Mouse (Mus musculus): Measurements from ENCODE around the gene Fgr.

DNA sequence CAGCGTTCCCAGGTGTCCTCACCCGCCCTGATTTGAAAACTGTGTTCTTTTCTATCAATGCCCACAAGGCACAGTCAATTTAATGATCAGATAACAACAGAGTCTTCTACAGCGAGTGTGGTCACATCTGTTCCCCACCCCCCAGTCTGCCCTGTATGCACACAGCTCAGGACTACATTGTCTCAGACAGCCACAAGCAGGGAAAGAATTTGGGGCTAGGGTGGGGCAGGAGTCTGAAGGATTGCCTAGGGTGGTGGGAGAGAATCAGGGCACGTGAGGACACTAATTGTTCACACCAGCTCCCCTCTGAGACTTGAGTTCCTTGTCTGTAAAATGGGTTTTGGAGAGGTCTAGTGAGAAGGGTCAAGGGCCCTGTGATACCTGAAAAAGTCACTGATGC, 19.7 kb downstream of the Fgr start:
- TF ChIP-seq POLR2A (IDR thresholded peaks at IDR 0.05; ENCODE audit: control insufficient read depth, extremely low read depth, insufficient read depth, low read length, poor library complexity): no peak
- no peak for TF ChIP-seq CTCF (IDR thresholded peaks at IDR 0.05; ENCODE audit: borderline replicate concordance, control insufficient read depth, extremely low read depth, insufficient read depth, low read length, poor library complexity)

All from thymus, adult 2 months (tissue).